Mouse (Mus musculus): ENCODE data around the gene Mindy3.
A peak's percentile ranks its signal among the peaks of the same experiment; 100 is the strongest.

Gene Mindy3

DNA sequence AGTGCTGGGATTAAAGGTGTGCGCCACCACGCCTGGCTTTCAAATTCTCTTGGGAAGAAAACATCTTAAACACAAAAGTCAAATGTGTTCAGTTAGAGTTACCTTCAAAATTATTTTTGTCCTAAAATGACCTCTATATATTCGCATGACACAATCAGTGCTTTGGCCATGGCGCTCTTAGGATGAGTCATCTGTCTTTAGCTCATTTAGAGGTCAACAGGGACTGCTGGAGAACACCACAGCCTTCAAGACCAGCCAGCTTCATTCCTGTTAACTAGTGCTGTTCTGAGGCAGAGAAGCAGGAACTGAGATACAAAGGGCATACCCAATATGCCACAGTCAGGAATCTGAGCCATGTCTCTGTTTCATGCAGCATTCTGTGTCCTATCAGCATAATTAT lies 47.9 kb downstream of the Mindy3 start:
- DNase-seq (ENCODE audit: low read depth, low spot score): no peak

GRCm38 (mm10) chr2:12368451-12368850 lies 50.8 kb downstream of the Mindy3 start:
- DNase-seq (ENCODE audit: low read depth, low spot score): no peak

DNA sequence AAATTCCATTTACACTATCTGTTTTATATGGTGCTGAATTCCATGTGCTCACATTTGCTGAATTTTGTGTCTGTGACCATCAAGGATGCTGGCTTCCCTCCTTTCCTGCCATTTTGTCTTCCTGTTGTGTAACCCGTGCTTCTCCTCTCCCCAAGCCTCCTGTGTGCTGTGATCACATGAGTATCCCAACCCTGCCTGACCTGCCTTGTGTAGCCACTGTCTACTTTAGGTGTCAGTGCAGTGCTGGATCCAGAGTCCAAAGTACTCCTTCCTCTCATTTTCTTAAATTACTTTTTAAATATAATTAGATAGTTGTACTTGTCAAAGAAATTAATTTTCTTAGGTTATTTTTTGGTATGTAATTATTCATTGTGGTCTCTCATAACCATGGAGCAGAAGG lies 51.3 kb downstream of the Mindy3 start:
- no peak for DNase-seq (ENCODE audit: low read depth, low spot score)

DNA sequence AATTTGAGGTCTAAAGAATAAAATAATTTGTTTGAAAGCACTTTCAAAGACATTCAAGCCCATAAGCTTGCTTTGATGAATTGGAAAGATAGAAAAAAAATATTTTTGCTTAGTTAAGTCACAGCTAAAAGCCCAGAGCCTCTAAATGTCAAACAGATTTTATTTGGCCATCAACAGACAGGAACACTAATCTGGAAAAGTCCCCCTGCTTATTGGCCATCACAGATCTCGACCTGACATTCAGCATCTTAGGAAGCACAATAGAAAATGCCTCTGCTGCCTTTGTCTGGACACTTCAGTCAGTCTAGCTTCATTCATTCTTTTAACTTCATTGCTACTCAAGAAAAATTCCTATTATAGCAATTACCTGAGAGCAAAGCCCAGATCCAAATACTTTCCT lies 58.0 kb downstream of the Mindy3 start:
- DNase-seq (ENCODE audit: low read depth, low spot score): no peak

DNA sequence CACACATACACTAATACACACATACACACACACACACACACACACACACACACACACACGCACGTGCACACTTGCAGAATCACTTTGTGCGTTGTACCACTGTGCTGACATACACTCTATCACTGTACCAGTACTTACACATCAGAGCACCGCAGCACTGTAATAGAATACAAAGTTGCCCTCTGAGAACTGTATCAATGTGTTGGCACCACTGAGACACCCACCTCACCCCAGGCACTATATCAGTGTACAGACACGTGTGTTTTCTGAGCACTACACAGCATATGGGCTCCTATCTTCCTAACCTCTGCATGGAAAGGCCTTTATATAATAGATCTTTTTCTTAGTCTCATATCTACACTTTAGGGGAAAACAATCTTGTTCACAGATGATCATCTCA lies 64.4 kb downstream of the Mindy3 start:
- DNase-seq (ENCODE audit: low read depth, low spot score): no peak

DNA sequence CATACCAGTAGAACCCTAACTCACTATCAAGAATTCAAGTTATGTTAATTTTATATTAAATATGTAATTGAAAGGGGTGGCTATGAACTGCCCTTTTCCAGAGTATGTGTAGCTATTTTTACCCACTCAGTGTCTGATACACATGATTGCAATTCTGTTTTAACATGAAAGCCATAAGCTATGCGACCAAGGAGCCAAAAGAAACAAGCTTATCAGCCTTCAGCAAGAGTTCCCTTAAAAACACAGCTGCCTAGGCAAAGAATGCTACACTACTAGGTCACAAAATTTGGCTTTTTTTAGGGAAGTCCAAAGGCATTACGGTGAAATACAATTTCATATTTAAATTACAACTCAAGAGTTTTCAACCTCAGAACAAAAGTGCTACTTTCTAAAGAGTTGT lies 70.4 kb downstream of the Mindy3 start:
- no peak for DNase-seq (ENCODE audit: low read depth, low spot score)

DNA sequence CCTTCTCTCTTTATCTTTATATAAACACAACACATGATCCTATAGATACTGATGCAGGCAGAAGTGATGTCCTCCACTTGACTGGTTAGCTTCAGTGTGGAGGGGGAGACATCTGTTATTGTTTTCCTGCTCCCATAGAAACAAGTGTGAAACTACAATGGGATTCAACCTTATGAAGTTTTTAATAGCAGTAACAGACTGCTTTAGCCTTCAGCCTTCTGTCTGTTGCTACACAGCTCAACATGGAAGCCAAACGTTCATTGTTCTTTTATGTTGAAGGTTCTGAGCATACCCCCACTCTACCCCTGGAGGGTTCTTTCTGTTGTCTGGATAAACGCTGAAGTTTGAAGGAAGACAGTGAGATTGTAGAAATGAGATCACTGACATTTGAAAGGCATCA lies 87.3 kb downstream of the Mindy3 start:
- no peak for DNase-seq (ENCODE audit: low read depth, low spot score)

GRCm38 (mm10) chr2:12329620-12330019 lies 89.7 kb downstream of the Mindy3 start:
- DNase-seq (ENCODE audit: low read depth, low spot score): no peak

DNA sequence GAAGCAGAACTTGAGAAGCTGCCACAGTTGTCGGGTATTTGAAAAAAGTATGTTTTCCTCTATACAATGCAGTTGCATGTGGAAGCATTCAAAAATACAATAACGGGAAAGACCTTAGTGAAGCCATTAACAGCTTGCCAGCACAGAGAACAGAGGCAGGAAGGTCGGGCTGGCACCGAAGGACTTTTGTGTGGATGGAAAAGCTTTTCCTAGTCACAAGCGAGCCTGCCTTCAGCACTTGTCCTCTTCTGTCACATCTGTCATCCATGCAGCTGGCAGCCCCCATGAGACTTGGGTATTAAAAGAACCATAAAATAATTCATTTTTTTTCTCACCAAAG lies 90.2 kb downstream of the Mindy3 start:
- no peak for DNase-seq (ENCODE audit: low read depth, low spot score)

DNA sequence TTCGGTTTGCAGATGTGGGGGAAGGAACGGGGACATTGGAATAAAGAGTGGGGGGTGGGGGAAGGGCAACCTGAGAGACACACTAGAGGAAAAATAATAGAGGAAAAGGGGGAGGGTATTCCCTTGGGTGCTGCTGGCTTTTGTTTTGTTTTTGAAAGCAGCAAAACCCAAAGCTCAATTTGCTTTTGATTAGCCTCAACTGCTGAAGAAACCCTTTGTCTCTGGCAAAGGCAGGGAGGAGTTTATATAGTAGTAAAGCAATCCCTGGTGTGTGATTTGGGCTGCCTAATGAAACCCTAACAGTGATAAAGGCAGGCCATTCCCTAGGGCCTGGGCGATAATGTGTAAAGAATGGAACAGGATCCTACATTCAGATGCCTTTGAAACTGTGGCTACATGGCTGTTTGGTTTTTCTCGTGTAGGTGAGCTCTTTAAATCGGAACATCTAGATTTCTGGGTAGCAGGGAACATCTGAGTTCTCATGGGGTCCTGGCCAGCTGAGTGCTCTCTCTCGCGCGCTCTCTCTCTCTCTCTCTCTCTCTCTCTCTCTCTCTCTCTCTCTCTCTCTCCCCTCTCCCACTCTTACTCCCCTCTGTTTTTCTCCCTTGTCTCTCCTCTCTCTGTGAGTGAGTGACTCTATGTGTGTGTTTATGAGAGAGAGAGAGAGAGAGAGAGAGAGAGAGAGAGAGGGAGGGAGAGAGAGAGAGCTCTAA lies 90.8 kb downstream of the Mindy3 start:
- no peak for DNase-seq (ENCODE audit: low read depth, low spot score)

DNA sequence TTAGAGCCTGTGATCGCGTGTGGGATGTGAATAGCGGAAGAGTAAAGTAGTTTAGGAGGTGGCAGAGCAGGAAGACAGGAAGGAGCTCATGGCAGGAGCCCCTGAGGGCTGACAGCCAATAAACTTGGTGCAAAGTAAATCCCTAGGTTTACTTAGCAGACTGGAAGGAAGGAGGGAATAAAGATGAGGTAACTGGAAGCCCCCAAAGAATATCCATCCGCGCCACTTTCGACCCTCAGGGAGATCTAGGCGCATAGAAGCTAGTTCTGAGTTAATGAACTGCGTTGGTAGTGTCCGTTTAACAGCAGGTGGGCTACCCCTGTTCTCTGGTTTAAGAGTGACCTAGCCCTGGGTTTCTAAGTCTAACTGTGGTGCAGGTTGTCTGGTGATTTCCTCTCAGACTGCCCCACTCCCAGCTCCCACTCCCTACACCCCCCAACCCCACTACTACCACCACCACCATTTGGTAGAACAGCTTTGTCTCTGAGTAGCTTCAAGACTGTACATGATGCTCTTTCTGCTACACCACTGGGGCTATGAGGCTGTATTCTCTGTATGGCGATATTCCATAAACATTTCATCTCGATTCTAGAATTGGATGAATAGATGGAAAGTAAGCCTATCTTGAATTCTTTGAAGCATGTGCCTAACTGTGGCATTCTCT lies 91.4 kb downstream of the Mindy3 start:
- DNase-seq (ENCODE audit: low read depth, low spot score): no peak

GRCm38 (mm10) chr2:12327216-12327615 lies 92.1 kb downstream of the Mindy3 start:
- DNase-seq (ENCODE audit: low read depth, low spot score): peak; percentile 44

- no peak for DNase-seq (ENCODE audit: low read depth, low spot score)
These were observed 93.4 kb downstream of the Mindy3 start for GRCm38 (mm10) chr2:12325868-12326267.

GRCm38 (mm10) chr2:12325417-12325816 lies 93.9 kb downstream of the Mindy3 start:
- no peak for DNase-seq (ENCODE audit: low read depth, low spot score)

DNA sequence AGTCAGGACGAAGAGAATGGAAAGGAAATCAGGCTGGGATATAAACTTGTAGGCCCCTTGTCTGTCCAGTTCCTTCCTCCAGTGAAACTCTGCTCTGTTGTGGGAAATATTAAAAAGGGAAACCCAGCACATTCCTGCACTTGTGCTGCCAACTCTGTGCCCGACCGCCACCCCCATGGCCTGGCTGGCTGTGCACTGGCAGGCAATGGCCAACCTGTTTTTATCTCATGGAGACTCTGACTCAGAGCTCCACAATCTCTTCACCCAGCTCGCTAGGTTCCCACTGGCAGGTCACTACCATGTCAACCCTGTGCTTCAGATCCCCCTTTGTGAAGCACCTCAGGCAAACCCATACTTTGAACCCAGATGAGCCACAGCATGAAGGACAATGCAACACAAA lies 98.4 kb downstream of the Mindy3 start:
- no peak for DNase-seq (ENCODE audit: low read depth, low spot score)

GRCm38 (mm10) chr2:12318715-12319114 lies 100.6 kb downstream of the Mindy3 start:
- no peak for DNase-seq (ENCODE audit: low read depth, low spot score)

DNA sequence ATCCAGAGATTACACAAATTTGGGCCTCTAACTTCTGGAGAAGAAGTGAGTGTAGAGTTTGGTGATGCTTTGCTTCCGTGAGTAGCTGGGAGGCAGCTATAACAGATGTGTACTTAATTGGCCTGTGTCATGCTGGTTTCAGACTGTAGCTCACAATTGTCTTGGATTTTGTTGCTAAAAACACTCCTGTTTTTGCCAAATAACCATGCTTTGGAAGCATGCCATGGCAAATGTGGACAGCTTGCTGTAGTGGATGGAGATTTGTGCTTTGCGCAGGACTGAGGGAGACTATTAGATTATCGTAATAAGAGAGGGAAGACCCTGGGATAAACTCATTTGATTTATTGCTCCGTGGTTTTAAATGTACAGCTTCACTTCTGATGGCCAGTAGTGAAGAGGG lies 101.2 kb downstream of the Mindy3 start:
- no peak for DNase-seq (ENCODE audit: low read depth, low spot score)

GRCm38 (mm10) chr2:12317343-12317742 lies 101.9 kb downstream of the Mindy3 start:
- DNase-seq (ENCODE audit: low read depth, low spot score): no peak

GRCm38 (mm10) chr2:12316361-12316760 lies 102.9 kb downstream of the Mindy3 start:
- no peak for DNase-seq (ENCODE audit: low read depth, low spot score)

- DNase-seq (ENCODE audit: low read depth, low spot score): no peak
These were observed 105.2 kb downstream of the Mindy3 start for GRCm38 (mm10) chr2:12314028-12314427.

DNA sequence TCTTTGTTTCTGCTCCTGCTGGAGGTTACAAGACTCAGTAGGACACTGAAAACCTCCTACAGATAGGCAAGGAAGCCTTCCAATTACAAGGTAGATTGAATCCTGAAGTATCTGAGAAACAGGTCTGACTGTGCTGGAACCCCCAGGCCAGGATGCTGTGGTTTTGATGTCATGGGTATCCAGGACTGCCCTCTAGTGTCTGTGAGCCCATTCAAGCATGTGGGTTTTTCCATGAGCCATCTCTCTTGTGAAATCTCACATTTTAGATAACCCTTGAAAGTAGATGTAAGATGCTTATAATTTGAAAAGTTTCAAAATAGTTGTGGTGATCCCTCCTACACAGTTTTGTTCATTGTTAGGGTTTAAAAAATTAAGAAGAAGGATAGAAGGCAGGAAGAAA lies 110.8 kb downstream of the Mindy3 start:
- DNase-seq (ENCODE audit: low read depth, low spot score): no peak

DNA sequence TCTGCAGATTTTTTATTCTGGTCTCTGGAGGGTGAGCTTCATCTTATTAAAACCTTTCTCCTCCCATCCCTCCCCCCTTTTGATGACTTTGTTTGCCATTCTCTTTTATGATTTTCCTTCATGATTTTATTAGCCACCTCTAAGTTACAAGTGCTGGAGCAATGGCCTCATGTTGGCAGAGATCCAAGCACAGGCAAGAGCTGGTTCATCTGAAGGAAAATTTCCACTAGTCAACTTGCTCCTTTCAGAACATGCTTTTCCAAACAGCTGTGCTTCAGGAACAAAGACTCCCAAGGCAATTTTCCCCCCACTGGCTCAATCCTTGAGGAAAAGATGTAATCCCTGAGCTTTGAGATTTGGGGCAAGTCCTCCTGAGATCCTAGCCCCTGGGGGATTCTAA lies 112.0 kb downstream of the Mindy3 start:
- no peak for DNase-seq (ENCODE audit: low read depth, low spot score)

DNA sequence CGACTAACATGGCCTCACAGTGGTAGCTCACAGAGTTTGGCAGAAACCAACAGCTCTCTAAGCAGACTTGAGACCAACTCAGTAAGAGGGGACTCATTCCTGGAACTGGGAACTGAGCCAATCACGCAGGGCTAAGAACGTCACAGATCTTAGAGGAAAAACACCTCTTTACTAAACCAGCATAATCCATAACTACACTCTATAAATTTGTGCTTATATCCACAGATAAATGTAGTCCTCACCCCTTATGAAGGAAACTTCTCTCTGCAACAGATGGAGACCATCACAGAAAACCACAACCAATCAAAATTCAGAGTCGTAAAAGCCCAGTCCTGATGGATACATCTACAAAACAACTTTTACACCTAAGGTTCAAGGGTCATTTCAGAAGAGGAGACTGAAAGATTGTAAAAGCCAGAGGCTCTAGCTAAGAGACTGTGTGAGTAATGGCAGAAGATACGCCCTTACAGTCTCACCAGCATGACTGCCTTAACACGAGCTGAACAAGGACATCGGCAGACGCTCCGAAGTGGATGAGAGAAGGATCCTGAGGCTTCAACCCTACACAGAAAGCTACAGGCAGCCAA lies 114.1 kb downstream of the Mindy3 start:
- no peak for DNase-seq (ENCODE audit: low read depth, low spot score)

Measured in CD4-positive helper T cell, adult 2 months (primary cell).